Mouse (Mus musculus) spleen, adult 2 months (tissue): ENCODE data around the gene Reg4. TPM values are rescaled to one million over a fixed set of nuclear protein-coding genes. Genes with fewer than 3 reads are reported as not detected.

Experiments used
- DNase-seq, 2 experiments: peaks; one replicate each; pipeline versions ENCODE4 v3.0.0 to v3.0.0-alpha.2; 2012 to 2021; ENCODE audit warnings: low spot score in 2 of 2, low read depth in 1 of 2
- H3K27ac ChIP-seq: fragments of 200-500 bp; 2 replicates; pipeline ENCODE4 v1.5.1; 2012; ENCODE audit warnings: low read length, inconsistent platforms; ENCODE audit not compliant: insufficient read depth
- H3K27me3 ChIP-seq: fragments of 200-500 bp; 2 replicates; pipeline ENCODE4 v1.6.1; 2012; ENCODE audit warnings: mild to moderate bottlenecking, moderate library complexity, low read length, inconsistent platforms; ENCODE audit not compliant: control insufficient read depth, insufficient read depth
- H3K36me3 ChIP-seq: fragments of 200-500 bp; 2 replicates; pipeline ENCODE4 v1.6.1; 2012; ENCODE audit warnings: mild to moderate bottlenecking, low read length, inconsistent platforms; ENCODE audit not compliant: control insufficient read depth, insufficient read depth
- H3K4me1 ChIP-seq: fragments of 200-500 bp; 2 replicates; pipeline ENCODE4 v1.6.1; 2011; ENCODE audit warnings: inconsistent platforms; ENCODE audit not compliant: control insufficient read depth, insufficient read depth, insufficient read length
- H3K4me3 ChIP-seq: fragments of 200-500 bp; 2 replicates; pipeline ENCODE4 v1.5.1; 2011; ENCODE audit warnings: mild to moderate bottlenecking, inconsistent platforms; ENCODE audit not compliant: insufficient read depth, insufficient read length; ENCODE audit errors: extremely low read depth
- CTCF ChIP-seq: fragments of 200-500 bp; IDR thresholded peaks from 2 replicates; pipeline ENCODE4 v1.5.1; 2011; ENCODE audit warnings: mild to moderate bottlenecking, inconsistent platforms; ENCODE audit not compliant: insufficient read depth, insufficient read length, insufficient replicate concordance; ENCODE audit errors: extremely low read depth
- POLR2A ChIP-seq: fragments of 200-500 bp; IDR thresholded peaks from 2 replicates; pipeline ENCODE4 v1.6.1; 2011; ENCODE audit warnings: low read depth, low read length, inconsistent platforms
- WGBS: fragments of 180-500 bp; shearing (Covaris S2); methylation state at CpG from one replicate; pipeline ENCODE4 v1.1.7; 2018; 5-methylcytosine and 5-hydroxymethylcytosine counted together
- polyA plus RNA-seq: library from polyadenylated mRNA; depleted of rRNA; stranded (reverse); fragments of >200 nt; gene quantifications from 2 replicates; pipeline ENCODE4 v1.2.3, GENCODE M21; 2012

Gene Reg4
- polyA plus RNA-seq, 1 experiment: not detected

- Histone ChIP-seq H3K4me3 (no peak overlapping the region), H3K27me3 (no peaks in the 10 kb centered on the region), H3K36me3 (no peaks in the 10 kb centered on the region), H3K4me1 (no peaks in the 10 kb centered on the region), H3K27ac (no peak overlapping the region)
- DNase-seq: peak in 1 of 2 experiments; percentile 14
- no peak for TF ChIP-seq POLR2A
- TF ChIP-seq CTCF: 0 out of 2 replicates have a peak, but pooled peaks have one; percentile 23
- WGBS: 45% methylated on average over 9 of the region's 9 CpGs
Observed at GRCm38 (mm10) chr3:98223783-98224580, 2.0 kb downstream of the Reg4 start.

- TF ChIP-seq POLR2A: no peak
- TF ChIP-seq CTCF: no peak
- Histone ChIP-seq H3K27me3 (no peaks in the 10 kb centered on the region), H3K36me3 (no peaks in the 10 kb centered on the region), H3K27ac (no peak overlapping the region), H3K4me1 (no peaks in the 10 kb centered on the region), H3K4me3 (no peak overlapping the region)
- DNase-seq: no peak
- 88% methylated on average over 7 of the region's 7 CpGs for WGBS
Observed at GRCm38 (mm10) chr3:98224975-98225374, 3.0 kb downstream of the Reg4 start.

GRCm38 (mm10) chr3:98225746-98226145 is 3.8 kb downstream of the Reg4 start:
- TF ChIP-seq POLR2A (no peak), CTCF (no peak)
- Histone ChIP-seq H3K27me3 (no peaks in the 10 kb centered on the region), H3K36me3 (no peaks in the 10 kb centered on the region), H3K27ac (no peak overlapping the region), H3K4me3 (no peak overlapping the region), H3K4me1 (no peaks in the 10 kb centered on the region)
- WGBS: 75% methylated on average over 2 of the region's 2 CpGs
- DNase-seq: no peak

GRCm38 (mm10) chr3:98226988-98227610 is 5.1 kb downstream of the Reg4 start:
- Histone ChIP-seq H3K27ac (no peak overlapping the region), H3K4me1 (no peaks in the 10 kb centered on the region), H3K36me3 (no peaks in the 10 kb centered on the region), H3K27me3 (no peaks in the 10 kb centered on the region), H3K4me3 (no peak overlapping the region)
- DNase-seq: peak; percentile 22 to 53
- 25% methylated on average over 19 of the region's 19 CpGs for WGBS
- TF ChIP-seq CTCF: peak; percentile 83; the same call in 1 of the 2 replicates
- TF ChIP-seq POLR2A: no peak

- Histone ChIP-seq H3K27me3 (no peaks in the 10 kb centered on the region), H3K4me3 (no peak overlapping the region), H3K36me3 (no peaks in the 10 kb centered on the region), H3K27ac (no peak overlapping the region), H3K4me1 (no peaks in the 10 kb centered on the region)
- 69% methylated on average over 3 of the region's 3 CpGs for WGBS
- no peak for TF ChIP-seq CTCF
- TF ChIP-seq POLR2A: no peak
- DNase-seq: no peak
Observed at GRCm38 (mm10) chr3:98227763-98228162, 5.8 kb downstream of the Reg4 start.

- H3K4me3 ChIP-seq: no peak overlapping the region
- H3K27ac ChIP-seq: no peak overlapping the region
- no peaks in the 10 kb centered on the region for H3K36me3 ChIP-seq
- WGBS: 59% methylated on average over 7 of the region's 7 CpGs
- no peaks in the 10 kb centered on the region for H3K4me1 ChIP-seq
- no peak for DNase-seq
- H3K27me3 ChIP-seq: no peaks in the 10 kb centered on the region
- TF ChIP-seq CTCF (no peak), POLR2A (no peak)
Observed at GRCm38 (mm10) chr3:98229943-98230342, 8.0 kb downstream of the Reg4 start.

GRCm38 (mm10) chr3:98233504-98233903 is 11.5 kb downstream of the Reg4 start:
- H3K27me3 ChIP-seq: no peaks in the 10 kb centered on the region
- H3K4me1 ChIP-seq: no peaks in the 10 kb centered on the region
- no peaks in the 10 kb centered on the region for H3K36me3 ChIP-seq
- no peak for DNase-seq
- no peak overlapping the region for H3K27ac ChIP-seq
- no peak overlapping the region for H3K4me3 ChIP-seq
- TF ChIP-seq CTCF (no peak), POLR2A (no peak)
